Mouse (Mus musculus) 416B (cell line): ENCODE data around the gene Med24.

Experiments
- DNase-seq: peaks from one replicate; pipeline ENCODE4 v3.0.0; 2011; ENCODE audit warnings: low read depth

Gene Med24

GRCm38 (mm10) chr11:98765421-98766309, 36.4 kb upstream of the Med24 start:
- DNase-seq = no peak

GRCm38 (mm10) chr11:98764746-98765145, 35.5 kb upstream of the Med24 start:
- no peak for DNase-seq

- DNase-seq = no peak
These were observed 34.9 kb upstream of the Med24 start for GRCm38 (mm10) chr11:98764091-98764490.

- DNase-seq = no peak
These were observed 34.2 kb upstream of the Med24 start for GRCm38 (mm10) chr11:98763502-98763861.

GRCm38 (mm10) chr11:98762756-98763501, 33.7 kb upstream of the Med24 start:
- no peak for DNase-seq

- no peak for DNase-seq
These were observed 32.7 kb upstream of the Med24 start for GRCm38 (mm10) chr11:98761939-98762338.

- no peak for DNase-seq
These were observed 27.5 kb upstream of the Med24 start for GRCm38 (mm10) chr11:98756711-98757110.

- no peak for DNase-seq
These were observed 26.6 kb upstream of the Med24 start for GRCm38 (mm10) chr11:98755726-98756380.

- peak; percentile 78 for DNase-seq
These were observed 25.5 kb upstream of the Med24 start for GRCm38 (mm10) chr11:98754621-98755181.

- DNase-seq = peak; percentile 85
These were observed 25.0 kb upstream of the Med24 start for GRCm38 (mm10) chr11:98754151-98754620.

GRCm38 (mm10) chr11:98753264-98753663, 24.0 kb upstream of the Med24 start:
- no peak for DNase-seq

GRCm38 (mm10) chr11:98752562-98753140, 23.4 kb upstream of the Med24 start:
- DNase-seq = no peak

GRCm38 (mm10) chr11:98751221-98751782, 22.1 kb upstream of the Med24 start:
- no peak for DNase-seq

- DNase-seq = peak; percentile 74
These were observed 21.3 kb upstream of the Med24 start for GRCm38 (mm10) chr11:98750351-98751201.

GRCm38 (mm10) chr11:98749716-98750115, 20.5 kb upstream of the Med24 start:
- no peak for DNase-seq

- DNase-seq = peak; percentile 85
These were observed 19.5 kb upstream of the Med24 start for GRCm38 (mm10) chr11:98748506-98749416.

GRCm38 (mm10) chr11:98747804-98748505, 18.7 kb upstream of the Med24 start:
- peak; percentile 62 for DNase-seq

- DNase-seq = peak; percentile 94
These were observed 17.8 kb upstream of the Med24 start for GRCm38 (mm10) chr11:98746855-98747693.
